Mouse (Mus musculus) layer of hippocampus, postnatal 10 days (tissue): ENCODE measurements around the gene Mmel1. TPM values are rescaled to one million over a fixed set of nuclear protein-coding genes. Genes with fewer than 3 reads are reported as not detected.

Experiments used
- DNase-seq, 2 experiments: peaks; one replicate each; pipeline ENCODE4 v3.0.0; 2021; ENCODE audit warnings: low spot score in 2 of 2
- total RNA-seq, 2 experiments: library from RNA; stranded (reverse); gene quantifications; 2 replicates each; pipeline ENCODE4 v1.2.3; 2021

The Mmel1 gene
- total RNA-seq, 2 experiments from 2014 or later = 0.22 to 0.23 TPM

DNA sequence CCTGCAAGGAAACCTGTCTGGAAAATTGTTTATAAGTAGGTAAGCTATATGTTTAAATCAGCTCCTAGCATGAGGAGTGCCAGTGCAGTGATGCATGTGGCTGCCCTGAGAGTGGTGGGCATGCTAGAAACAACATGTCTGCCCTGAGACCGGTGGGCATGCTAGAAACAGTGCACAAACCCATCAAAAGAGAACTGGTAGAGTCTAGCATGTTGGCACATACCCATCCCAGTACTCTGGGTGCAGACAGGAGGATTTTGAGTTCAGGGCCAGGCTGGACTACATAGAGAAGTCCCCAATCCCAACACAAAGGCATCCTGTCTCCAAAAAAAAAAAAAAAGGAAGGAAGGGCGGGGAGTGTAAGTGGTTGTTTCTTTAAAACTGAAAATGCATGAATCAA lies 65.4 kb downstream of the Mmel1 start:
- DNase-seq = no peak

DNA sequence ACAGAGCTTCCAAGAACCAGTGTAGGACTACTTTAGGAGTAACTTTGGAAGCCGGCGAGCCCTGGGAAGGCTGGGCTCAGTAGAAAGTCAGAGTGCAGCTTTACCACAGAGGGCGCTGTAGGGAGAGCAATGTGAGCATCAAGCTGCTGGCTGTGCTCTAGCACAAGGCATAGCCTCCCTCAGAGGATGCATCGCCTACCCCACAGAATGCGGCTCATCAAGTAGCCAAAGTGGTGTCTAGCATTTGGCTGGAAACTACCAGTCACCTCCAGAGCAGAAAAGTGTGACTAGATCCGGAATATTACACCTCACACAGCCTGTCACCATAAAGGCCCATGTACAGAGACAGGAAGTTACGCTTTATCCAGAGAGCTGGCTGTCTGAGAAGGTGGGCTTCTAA lies 66.4 kb downstream of the Mmel1 start:
- DNase-seq = no peak

DNA sequence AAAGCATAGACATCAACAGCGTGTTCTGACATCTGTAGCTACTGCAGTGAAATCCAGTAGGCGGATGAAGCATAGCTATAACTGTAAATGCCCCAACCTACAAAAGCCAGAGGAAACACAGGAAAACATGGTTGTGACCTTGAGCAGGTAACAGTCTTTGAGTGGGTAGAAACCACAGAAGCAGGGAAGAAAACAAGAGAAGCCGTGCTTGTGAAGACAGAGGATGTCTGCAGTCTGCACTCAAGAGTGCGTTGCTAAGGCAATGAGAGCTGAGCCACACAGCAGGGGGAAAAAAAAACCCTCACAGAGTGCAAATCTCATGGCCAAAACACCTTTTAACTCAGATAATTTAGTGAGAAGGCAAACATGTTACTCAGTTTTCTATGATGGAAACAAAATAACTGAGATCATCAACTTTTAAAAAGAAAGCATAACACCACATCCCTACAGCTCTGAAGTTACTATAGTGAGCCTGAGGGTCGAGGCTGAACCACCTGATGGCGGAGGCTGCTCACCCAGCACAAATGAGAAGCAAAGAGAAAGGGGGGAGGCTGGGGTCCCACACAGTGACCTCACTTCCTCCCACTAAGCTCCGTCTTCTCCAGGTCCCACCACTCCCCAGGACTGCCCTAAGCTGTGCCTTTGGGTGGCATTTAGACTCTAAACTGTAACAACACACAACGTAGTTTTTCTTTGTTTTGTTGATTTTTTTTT lies 67.3 kb downstream of the Mmel1 start:
- no peak for DNase-seq

DNA sequence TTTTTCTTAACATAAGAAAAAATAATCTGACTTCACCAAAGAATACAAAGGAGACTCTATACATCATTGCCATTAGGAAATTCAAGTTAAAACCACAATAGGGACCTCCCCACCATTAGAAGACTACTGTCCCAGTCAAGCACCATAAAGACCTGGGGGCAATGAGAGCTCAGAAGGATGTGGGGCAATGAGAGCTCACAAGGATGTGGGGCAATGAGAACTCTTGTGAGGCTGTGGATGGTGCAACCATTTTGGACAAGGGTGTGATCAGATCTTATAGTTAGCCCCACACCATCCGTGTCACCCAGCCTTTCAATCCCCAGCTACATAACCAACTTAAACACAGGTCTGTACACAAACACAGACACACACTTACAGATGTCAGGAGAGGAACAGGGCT lies 68.4 kb downstream of the Mmel1 start:
- no peak for DNase-seq

DNA sequence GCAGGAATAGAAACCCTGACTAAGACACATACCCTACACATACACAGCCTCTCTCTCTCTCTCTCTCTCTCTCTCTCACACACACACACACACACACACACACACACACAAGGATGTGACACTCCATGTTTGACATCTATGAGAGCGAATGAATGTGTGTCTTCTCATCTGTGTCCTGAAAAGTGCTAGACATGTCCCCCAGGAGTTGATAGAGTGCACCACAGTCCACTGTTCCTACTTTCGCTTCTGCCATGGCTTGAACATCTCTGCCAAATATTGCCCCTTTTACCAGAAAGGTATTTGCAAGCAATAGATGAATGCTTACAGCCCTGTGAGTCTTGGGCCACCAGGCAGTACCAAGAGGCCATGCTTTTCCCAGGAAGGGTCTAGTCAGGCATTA lies 70.8 kb downstream of the Mmel1 start:
- DNase-seq = no peak

DNA sequence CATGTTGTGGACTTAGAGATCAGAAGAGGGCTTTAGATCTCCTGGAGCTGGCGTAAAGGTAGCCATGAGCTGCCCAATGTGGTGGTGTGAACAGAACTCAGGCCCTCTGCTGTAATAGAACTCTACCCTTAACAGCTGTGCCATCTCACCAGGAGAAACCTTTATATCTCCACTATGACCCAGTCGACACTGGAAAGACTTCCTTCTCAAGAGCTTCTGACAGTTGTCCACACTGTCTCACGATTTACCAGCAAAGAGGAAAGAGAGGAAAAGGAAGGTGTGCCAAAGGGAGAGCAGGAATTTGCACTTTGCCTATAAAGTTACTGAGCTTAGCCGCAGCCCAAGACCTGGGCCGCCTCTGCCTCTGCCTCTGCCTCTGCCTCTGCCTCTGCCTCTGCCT lies 72.4 kb downstream of the Mmel1 start:
- DNase-seq = no peak

DNA sequence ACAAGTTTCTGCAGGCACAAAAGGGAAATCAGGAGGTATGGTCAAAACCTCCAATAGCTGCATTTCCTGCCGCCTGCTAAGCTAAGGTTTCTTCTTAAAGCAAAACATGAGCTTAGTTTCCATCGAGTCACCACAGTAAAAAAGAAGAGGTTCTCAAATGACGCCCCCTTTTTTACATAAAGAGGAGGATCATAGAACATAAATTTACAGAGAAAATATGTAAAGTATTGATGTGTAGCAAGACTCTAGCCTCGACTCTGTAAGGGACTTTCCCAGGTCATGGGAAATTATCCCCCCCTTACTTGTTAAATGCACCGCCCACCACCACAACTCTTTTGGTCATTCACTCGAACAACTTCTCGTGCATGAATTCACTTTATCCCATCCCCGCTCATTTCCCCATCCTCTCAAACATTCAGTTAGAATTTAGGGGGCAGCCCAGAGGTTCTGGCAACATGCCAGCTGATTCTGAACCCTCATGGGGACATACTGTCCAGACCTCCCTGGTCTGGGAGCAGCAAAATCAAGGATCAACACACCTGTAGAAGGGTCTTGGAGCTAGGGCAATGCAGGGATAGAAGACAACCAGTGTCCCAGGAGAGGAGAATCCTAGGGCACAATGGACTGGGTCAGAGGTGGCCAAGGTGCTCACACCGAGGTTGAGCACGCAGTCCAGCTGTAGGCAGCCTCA lies 73.4 kb downstream of the Mmel1 start:
- no peak for DNase-seq

DNA sequence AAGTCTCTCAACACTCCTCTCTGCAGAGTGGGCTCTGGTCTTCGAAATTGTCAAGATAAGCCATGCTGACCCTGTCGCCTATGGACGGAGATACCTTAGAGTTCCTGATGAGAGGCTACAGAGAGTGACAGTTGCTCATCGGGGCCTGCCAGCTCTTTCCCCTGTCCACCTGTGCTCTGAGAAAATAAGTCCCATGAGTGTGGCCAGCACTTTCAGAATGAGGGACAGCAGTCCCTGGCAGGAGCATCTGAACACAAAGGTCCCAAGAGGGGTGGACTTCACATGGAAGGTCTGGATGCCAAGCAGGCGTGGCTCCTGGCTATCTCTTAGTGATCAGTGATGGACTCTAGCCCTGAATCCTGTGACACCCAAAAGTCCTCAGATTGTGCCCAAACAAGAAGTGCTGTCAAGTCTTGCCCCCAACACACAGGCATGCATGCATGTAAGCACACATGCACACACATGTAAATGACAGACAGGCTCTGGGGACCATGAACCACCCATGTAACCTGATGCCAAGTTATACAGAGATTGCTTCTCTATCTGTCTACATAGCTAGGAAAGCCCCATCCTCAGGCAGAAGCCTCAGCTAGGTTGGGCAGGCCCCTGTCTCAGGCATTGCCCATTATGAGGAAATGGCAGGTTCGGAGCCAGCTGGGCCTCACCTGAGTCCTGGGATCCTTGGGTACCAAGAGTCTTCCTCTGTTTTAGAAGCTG lies 74.1 kb downstream of the Mmel1 start:
- DNase-seq = no peak

DNA sequence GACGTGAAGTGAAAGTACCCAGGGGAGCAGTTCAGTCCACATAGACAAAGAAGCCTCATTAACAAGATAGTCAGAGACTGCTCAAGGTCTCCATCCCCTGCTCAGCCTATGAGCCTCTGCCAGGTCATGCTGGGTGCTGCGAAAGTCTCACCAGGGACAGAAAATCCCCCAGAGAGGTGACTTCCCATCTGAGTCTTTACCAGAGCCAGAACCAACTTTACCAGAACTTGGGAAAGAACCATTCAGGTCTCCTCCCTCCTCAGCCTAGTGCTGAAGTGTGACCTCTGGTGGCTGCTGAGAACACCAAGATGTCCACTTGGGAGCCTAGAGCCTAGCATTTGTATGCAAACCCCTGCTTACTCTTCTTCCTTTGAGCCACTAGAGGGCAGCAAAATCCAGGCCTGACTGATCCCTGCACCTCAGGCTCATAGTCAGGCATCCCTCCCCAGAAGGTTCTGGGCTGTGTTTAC lies 74.8 kb downstream of the Mmel1 start:
- peak; percentile 70 to 81 for DNase-seq

Other genes starting within 250 kb of the Mmel1 start
- 10 to 100 TPM in 1 of 2 experiments, 1 to 10 TPM in 1; 9.8 to 13.5 TPM for gene Prdm16, start 232.7 kb upstream of the Mmel1 start, total RNA-seq
- gene Actrt2, start 201.7 kb upstream of the Mmel1 start, total RNA-seq = not detected
- 1 to 10 TPM; 3.7 to 4.9 TPM for gene Ttc34, start 32.1 kb upstream of the Mmel1 start, total RNA-seq
- gene Fam213b, start 29.6 kb downstream of the Mmel1 start, total RNA-seq = 10 to 100 TPM; 36.2 to 39.0 TPM
- gene Tnfrsf14, start 59.0 kb downstream of the Mmel1 start, total RNA-seq = 1 to 10 TPM; 1.0 to 1.7 TPM
- 10 to 100 TPM; 75.7 to 81.7 TPM for gene Hes5, start 91.3 kb downstream of the Mmel1 start, total RNA-seq
- gene Pank4, start 94.5 kb downstream of the Mmel1 start, total RNA-seq = 10 to 100 TPM; 26.9 to 31.9 TPM
- gene Plch2, start 187.2 kb downstream of the Mmel1 start, total RNA-seq = 10 to 100 TPM; 61.7 to 64.3 TPM
- 10 to 100 TPM; 20.3 to 23.0 TPM for gene Pex10, start 197.4 kb downstream of the Mmel1 start, total RNA-seq
- gene Rer1, start 216.8 kb downstream of the Mmel1 start, total RNA-seq = 10 to 100 TPM; 67.0 to 69.1 TPM
- 10 to 100 TPM; 17.8 to 20.6 TPM for gene Morn1, start 217.0 kb downstream of the Mmel1 start, total RNA-seq